Mouse (Mus musculus) limb, embryonic 11.5 days (tissue): ENCODE measurements around the gene C1ra. TPM values are rescaled to one million over a fixed set of nuclear protein-coding genes. Genes with fewer than 3 reads are reported as not detected.
A peak's percentile ranks its signal among the peaks of the same experiment; 100 is the strongest.
"Not testable (repeated sequence)": the region's sequence is repeated elsewhere in the genome, so short reads cannot be mapped to it uniquely, and the experiment has no call there.

Experiments used
- ATAC-seq: fragments of 200-750 bp; cut with Nextera tagmentation; 2 replicates; pipeline ENCODE4 v1.8.0; 2017; ENCODE audit warnings: low read depth; ENCODE audit not compliant: insufficient number of reproducible peaks, low FRiP score, low TSS enrichment
- DNase-seq: peaks from one replicate; pipeline ENCODE4 v3.0.0-alpha.2; 2015; ENCODE audit warnings: low spot score
- H3K27ac ChIP-seq: fragments of 300-500 bp; sonication (generic); replicated peaks from 2 replicates; pipeline ENCODE4 v1.5.1; 2014; ENCODE audit warnings: low read depth, mild to moderate bottlenecking, low read length
- H3K27me3 ChIP-seq: fragments of 300-500 bp; sonication (generic); 2 replicates; pipeline ENCODE4 v1.6.1; 2014; ENCODE audit warnings: mild to moderate bottlenecking, low read length, mixed read lengths; ENCODE audit not compliant: control insufficient read depth, insufficient read depth
- H3K36me3 ChIP-seq: fragments of 300-500 bp; sonication (generic); 2 replicates; pipeline ENCODE4 v1.6.1; 2014; ENCODE audit warnings: mild to moderate bottlenecking, low read length, moderate library complexity, mixed read lengths; ENCODE audit not compliant: control insufficient read depth, insufficient read depth
- H3K4me1 ChIP-seq: fragments of 300-500 bp; sonication (generic); 2 replicates; pipeline ENCODE4 v1.6.1; 2014; ENCODE audit warnings: low read length, mixed read lengths; ENCODE audit not compliant: control insufficient read depth, insufficient read depth
- H3K4me2 ChIP-seq: fragments of 300-500 bp; sonication (generic); 2 replicates; pipeline ENCODE4 v1.6.1; 2014; ENCODE audit warnings: low read depth, mild to moderate bottlenecking, moderate library complexity; ENCODE audit not compliant: severe bottlenecking
- H3K4me3 ChIP-seq: fragments of 300-500 bp; sonication (generic); 2 replicates; pipeline ENCODE4 v1.5.1; 2014; ENCODE audit warnings: low read depth, low read length
- H3K9ac ChIP-seq: fragments of 300-500 bp; sonication (generic); 2 replicates; pipeline ENCODE4 v1.6.1; 2014; ENCODE audit warnings: mild to moderate bottlenecking, low read length
- H3K9me3 ChIP-seq: fragments of 300-500 bp; sonication (generic); 2 replicates; pipeline ENCODE4 v1.6.1; 2016; ENCODE audit warnings: low read length; ENCODE audit not compliant: control insufficient read depth
- WGBS: fragments of 180-500 bp; shearing (Covaris S2); extraction: QIAGEN DNeasy Blood & Tissue Kit; methylation state at CpG from one replicate; pipeline ENCODE4 v1.1.7; 2014; 5-methylcytosine and 5-hydroxymethylcytosine counted together
- polyA plus RNA-seq: library from polyadenylated mRNA; unstranded; fragments of >200 nt; fragmentation: Nextera tagmentation; extraction: Ambion mirVana; gene quantifications from 2 replicates; pipeline ENCODE4 v1.2.1, GENCODE M21; 2014

The C1ra gene
- 0.19 and 0.23 TPM in 2 replicates for polyA plus RNA-seq

- no peaks in the 10 kb centered on the region for H3K27me3 ChIP-seq
- ATAC-seq (no peak), DNase-seq (peak; percentile 64)
- 0 out of 2 replicates have a peak within 1 kb of the TSS, but pooled peaks have one; percentile 16 for H3K4me2 ChIP-seq
- H3K9ac ChIP-seq, result no peak within 1 kb of the TSS
- H3K36me3 ChIP-seq, result no peaks in the 10 kb centered on the region
- 13% methylated on average over 6 of the region's 6 CpGs for WGBS
- H3K4me1 ChIP-seq, result no peaks in the 10 kb centered on the region
- H3K27ac ChIP-seq, result no peak within 1 kb of the TSS
- H3K9me3 ChIP-seq, result no peaks in the 10 kb centered on the region
- no peak within 1 kb of the TSS for H3K4me3 ChIP-seq
Measured at GRCm38 (mm10) chr6:124512355-124512836, at the start of gene C1ra. Gene C1ra, plus strand, starts transcription at chr6:124512405.

GRCm38 (mm10) chr6:124463881-124464291 lies 48.3 kb upstream of the C1ra start:
- Histone ChIP-seq H3K27ac (no peak overlapping the region), H3K36me3 (no peaks in the 10 kb centered on the region), H3K9me3 (no peaks in the 10 kb centered on the region), H3K4me2 (peak overlapping the region; percentile 57), H3K9ac (no peak overlapping the region; the same call in 1 of the 2 replicates), H3K4me3 (peak overlapping the region; percentile 35; the same call in 1 of the 2 replicates), H3K27me3 (peaks cover 4% of the 10 kb centered on the region; the same call in 1 of the 2 replicates), H3K4me1 (0 out of 2 replicates have a peak, but pooled peaks cover 3% of the 10 kb centered on the region)
- ATAC-seq (no peak), DNase-seq (no peak)
- WGBS, result 22% methylated on average over 8 of the region's 8 CpGs

GRCm38 (mm10) chr6:124464305-124465271 lies 47.6 kb upstream of the C1ra start, which contains the start of gene Clstn3:
Gene Clstn3, minus strand, starts transcription at chr6:124464794.
- H3K27ac ChIP-seq, result no peak within 1 kb of the TSS
- 9% methylated on average over 27 of the region's 27 CpGs for WGBS

GRCm38 (mm10) chr6:124465299-124465698 lies 46.9 kb upstream of the C1ra start:
- 0 out of 2 replicates have a peak, but pooled peaks cover 3% of the 10 kb centered on the region for H3K4me1 ChIP-seq
- peaks cover 4% of the 10 kb centered on the region; the same call in 1 of the 2 replicates for H3K27me3 ChIP-seq
- ATAC-seq, result no peak
- WGBS, result 35% methylated on average over 6 of the region's 6 CpGs
- 0 out of 2 replicates have a peak overlapping the region, but pooled peaks have one; percentile 28 for H3K9ac ChIP-seq
- H3K9me3 ChIP-seq, result no peaks in the 10 kb centered on the region
- H3K36me3 ChIP-seq, result no peaks in the 10 kb centered on the region
- peak overlapping the region; percentile 35; the same call in 1 of the 2 replicates for H3K4me3 ChIP-seq
- DNase-seq, result no peak
- no peak overlapping the region for H3K27ac ChIP-seq
- peak overlapping the region; percentile 57; the same call in 1 of the 2 replicates for H3K4me2 ChIP-seq

More at GRCm38 (mm10) chr6:124464305-124465271, 47.6 kb upstream of the C1ra start, which contains the start of gene Clstn3:
- H3K4me2 ChIP-seq, result peak within 1 kb of the TSS; percentile 57
- DNase-seq (peak; percentile 86), ATAC-seq (peak; percentile 88)
- peaks cover 4% of the 10 kb centered on the region; the same call in 1 of the 2 replicates for H3K27me3 ChIP-seq
- H3K9ac ChIP-seq, result peak within 1 kb of the TSS; percentile 53
- H3K4me3 ChIP-seq, result peak within 1 kb of the TSS; percentile 35
- 0 out of 2 replicates have a peak, but pooled peaks cover 3% of the 10 kb centered on the region for H3K4me1 ChIP-seq
- no peaks in the 10 kb centered on the region for H3K9me3 ChIP-seq
- no peaks in the 10 kb centered on the region for H3K36me3 ChIP-seq

- ATAC-seq, result no peak
- no peak for DNase-seq
- Histone ChIP-seq H3K4me1 (0 out of 2 replicates have a peak, but pooled peaks cover 3% of the 10 kb centered on the region), H3K4me3 (no peak overlapping the region), H3K27ac (no peak overlapping the region), H3K36me3 (no peaks in the 10 kb centered on the region), H3K4me2 (no peak overlapping the region; the same call in 1 of the 2 replicates), H3K9me3 (no peaks in the 10 kb centered on the region), H3K9ac (no peak overlapping the region), H3K27me3 (peaks cover 4% of the 10 kb centered on the region; the same call in 1 of the 2 replicates)
- 58% methylated on average over 6 of the region's 6 CpGs for WGBS
Measured at GRCm38 (mm10) chr6:124465729-124466128, 46.5 kb upstream of the C1ra start.

GRCm38 (mm10) chr6:124471121-124471520 lies 41.1 kb upstream of the C1ra start:
- Histone ChIP-seq H3K4me2 (no peak overlapping the region), H3K4me1 (no peaks in the 10 kb centered on the region), H3K9me3 (no peaks in the 10 kb centered on the region), H3K9ac (no peak overlapping the region), H3K27ac (no peak overlapping the region), H3K27me3 (no peaks in the 10 kb centered on the region), H3K4me3 (no peak overlapping the region), H3K36me3 (no peaks in the 10 kb centered on the region)
- no peak for DNase-seq
- WGBS, result 90% methylated on average over 3 of the region's 3 CpGs
- ATAC-seq, result no peak

- WGBS, result 80% methylated on average over 6 of the region's 6 CpGs
- DNase-seq, H3K27ac ChIP-seq: not testable (repeated sequence)
Measured at GRCm38 (mm10) chr6:124471783-124472638, 40.2 kb upstream of the C1ra start.

More at GRCm38 (mm10) chr6:124471783-124472638, 40.2 kb upstream of the C1ra start:
- not testable (repeated sequence) for H3K9me3 ChIP-seq, H3K4me1 ChIP-seq, ATAC-seq, H3K4me3 ChIP-seq, H3K4me2 ChIP-seq, H3K27me3 ChIP-seq, H3K9ac ChIP-seq, H3K36me3 ChIP-seq
